Mouse (Mus musculus): ENCODE results near the gene Dusp5. TPM values are rescaled to one million over a fixed set of nuclear protein-coding genes. Genes with fewer than 3 reads are reported as not detected.

Dusp5 gene
- polyA plus RNA-seq (2015; fragmentation: Nextera tagmentation; extraction: Ambion mirVana): 11.0 and 11.1 TPM in 2 replicates

GRCm38 (mm10) chr19:53528752-53529454, at the start of gene Dusp5:
Gene Dusp5 (plus strand): TSS chr19:53529109.
- WGBS: under 1% methylated on average over 84 of the region's 84 CpGs
- Histone ChIP-seq H3K9me3 (replicated peaks) (no peaks in the 10 kb centered on the region), H3K4me1 (peaks cover 56% of the 10 kb centered on the region), H3K4me2 (peak within 1 kb of the TSS; percentile 81), H3K27me3 (peaks cover 17% of the 10 kb centered on the region; the same call in 1 of the 2 replicates), H3K27ac (peak within 1 kb of the TSS; percentile 78), H3K9ac (peak within 1 kb of the TSS; percentile 60), H3K4me3 (replicated peaks) (peak within 1 kb of the TSS; percentile 64), H3K36me3 (no peaks in the 10 kb centered on the region)
- peak; percentile 93 for ATAC-seq (replicated peaks; ENCODE audit: low FRiP score)

DNA sequence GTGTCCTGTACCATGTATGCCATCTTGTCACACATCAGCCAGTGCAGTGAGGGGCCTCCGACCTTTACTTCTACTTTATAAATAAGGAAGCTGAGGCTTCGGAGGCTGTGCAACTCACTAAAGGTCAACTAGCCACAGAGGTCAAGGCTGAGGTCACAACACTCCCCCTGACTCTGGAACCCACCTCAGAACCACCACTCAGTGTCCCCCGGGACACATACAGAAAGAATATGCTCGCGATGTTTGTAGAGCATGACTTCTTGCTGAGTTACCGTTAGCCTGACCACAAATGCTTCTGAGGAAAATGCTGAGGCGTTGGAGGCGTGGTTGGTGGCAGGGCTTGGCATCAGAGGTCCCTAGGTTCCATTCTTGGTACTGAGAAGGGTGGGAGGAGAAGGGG, 49.3 kb upstream of the Dusp5 start:
- ATAC-seq (replicated peaks; ENCODE audit: low FRiP score): no peak
- H3K4me2 ChIP-seq: no peak overlapping the region
- 69% methylated on average over 8 of the region's 8 CpGs for WGBS
- H3K27me3 ChIP-seq: no peaks in the 10 kb centered on the region
- no peaks in the 10 kb centered on the region for H3K9me3 ChIP-seq (replicated peaks)
- H3K4me1 ChIP-seq: 0 out of 2 replicates have a peak, but pooled peaks cover 5% of the 10 kb centered on the region
- no peak overlapping the region for H3K9ac ChIP-seq
- no peaks in the 10 kb centered on the region for H3K36me3 ChIP-seq
- H3K27ac ChIP-seq: no peak overlapping the region
- H3K4me3 ChIP-seq (replicated peaks): no peak overlapping the region

GRCm38 (mm10) chr19:53482093-53482492, 46.8 kb upstream of the Dusp5 start:
- ATAC-seq (replicated peaks; ENCODE audit: low FRiP score): no peak
- no peak overlapping the region for H3K4me2 ChIP-seq
- H3K27ac ChIP-seq: no peak overlapping the region
- H3K4me3 ChIP-seq (replicated peaks): no peak overlapping the region
- no peaks in the 10 kb centered on the region for H3K9me3 ChIP-seq (replicated peaks)
- 0 out of 2 replicates have a peak, but pooled peaks cover 5% of the 10 kb centered on the region for H3K4me1 ChIP-seq
- 73% methylated on average over 6 of the region's 6 CpGs for WGBS
- no peaks in the 10 kb centered on the region for H3K27me3 ChIP-seq
- no peak overlapping the region for H3K9ac ChIP-seq
- no peaks in the 10 kb centered on the region for H3K36me3 ChIP-seq

DNA sequence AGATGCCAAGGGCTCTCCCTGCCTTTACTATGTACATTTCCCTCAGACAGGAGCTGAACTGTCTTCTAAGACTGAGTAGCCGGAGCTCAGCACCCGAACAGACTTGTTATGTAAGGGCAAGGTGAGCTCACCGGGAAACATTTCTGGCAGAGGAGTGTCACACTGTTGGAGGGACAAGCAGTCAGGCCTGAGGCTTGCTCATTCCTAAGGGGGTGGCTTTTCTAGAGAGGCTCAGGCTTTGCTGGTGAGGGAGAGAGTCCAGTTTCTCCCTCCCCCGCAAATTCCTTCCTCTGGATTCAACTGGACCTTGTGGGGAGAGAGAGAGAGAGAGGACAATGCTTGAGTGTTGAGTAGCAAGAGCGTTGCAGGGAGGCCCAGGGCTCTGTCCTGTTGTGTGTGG, 46.4 kb upstream of the Dusp5 start:
- no peak overlapping the region for H3K9ac ChIP-seq
- no peak for ATAC-seq (replicated peaks; ENCODE audit: low FRiP score)
- WGBS: 62% methylated on average over 5 of the region's 5 CpGs

GRCm38 (mm10) chr19:53483984-53484383, 44.9 kb upstream of the Dusp5 start:
- 92% methylated on average over 8 of the region's 8 CpGs for WGBS
- H3K4me2 ChIP-seq: no peak overlapping the region
- no peaks in the 10 kb centered on the region for H3K9me3 ChIP-seq (replicated peaks)
- H3K4me1 ChIP-seq: 0 out of 2 replicates have a peak, but pooled peaks cover 5% of the 10 kb centered on the region
- H3K27me3 ChIP-seq: no peaks in the 10 kb centered on the region
- H3K4me3 ChIP-seq (replicated peaks): no peak overlapping the region
- ATAC-seq (replicated peaks; ENCODE audit: low FRiP score): no peak
- H3K27ac ChIP-seq: no peak overlapping the region
- H3K9ac ChIP-seq: no peak overlapping the region
- no peaks in the 10 kb centered on the region for H3K36me3 ChIP-seq

More for the DNA sequence above, 46.4 kb upstream of the Dusp5 start:
- no peak overlapping the region for H3K4me3 ChIP-seq (replicated peaks)
- H3K9me3 ChIP-seq (replicated peaks): no peaks in the 10 kb centered on the region
- H3K27me3 ChIP-seq: no peaks in the 10 kb centered on the region
- no peak overlapping the region for H3K4me2 ChIP-seq
- no peaks in the 10 kb centered on the region for H3K36me3 ChIP-seq
- H3K27ac ChIP-seq: no peak overlapping the region
- 0 out of 2 replicates have a peak, but pooled peaks cover 5% of the 10 kb centered on the region for H3K4me1 ChIP-seq

DNA sequence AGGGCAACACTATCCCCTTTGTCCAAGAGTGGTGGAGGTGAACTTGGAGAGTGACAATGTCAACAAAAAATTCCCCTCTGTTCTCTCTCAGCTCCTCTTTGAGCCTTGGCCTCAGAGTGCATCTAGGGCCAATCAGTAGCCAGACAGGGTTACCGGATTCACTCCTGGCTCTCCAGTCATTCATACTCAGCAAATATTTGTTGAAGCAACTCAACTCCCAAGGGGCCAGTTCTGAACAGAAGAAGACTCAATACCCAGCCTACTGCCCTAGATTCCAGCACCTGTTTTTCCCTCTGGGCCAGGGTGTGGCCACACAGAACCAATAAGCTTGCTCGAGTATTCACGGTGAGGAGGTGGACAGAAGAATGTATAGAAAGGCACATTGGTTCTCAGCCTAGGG, 44.0 kb upstream of the Dusp5 start:
- no peak overlapping the region for H3K4me3 ChIP-seq (replicated peaks)
- WGBS: 82% methylated on average over 3 of the region's 3 CpGs
- H3K4me2 ChIP-seq: no peak overlapping the region
- ATAC-seq (replicated peaks; ENCODE audit: low FRiP score): no peak
- H3K27ac ChIP-seq: no peak overlapping the region
- no peak overlapping the region for H3K9ac ChIP-seq
- H3K36me3 ChIP-seq: no peaks in the 10 kb centered on the region
- 0 out of 2 replicates have a peak, but pooled peaks cover 8% of the 10 kb centered on the region for H3K4me1 ChIP-seq
- no peaks in the 10 kb centered on the region for H3K27me3 ChIP-seq
- H3K9me3 ChIP-seq (replicated peaks): no peaks in the 10 kb centered on the region

- no peak overlapping the region for H3K4me2 ChIP-seq
- no peak overlapping the region for H3K27ac ChIP-seq
- no peak overlapping the region for H3K9ac ChIP-seq
- H3K4me1 ChIP-seq: 0 out of 2 replicates have a peak, but pooled peaks cover 3% of the 10 kb centered on the region
- H3K4me3 ChIP-seq (replicated peaks): no peak overlapping the region
- no peak for ATAC-seq (replicated peaks; ENCODE audit: low FRiP score)
- WGBS: 79% methylated on average over 12 of the region's 12 CpGs
- H3K9me3 ChIP-seq (replicated peaks): no peaks in the 10 kb centered on the region
- no peaks in the 10 kb centered on the region for H3K36me3 ChIP-seq
- peaks cover 9% of the 10 kb centered on the region; the same call in 1 of the 2 replicates for H3K27me3 ChIP-seq
Measured at GRCm38 (mm10) chr19:53489187-53489586, 39.7 kb upstream of the Dusp5 start.

DNA sequence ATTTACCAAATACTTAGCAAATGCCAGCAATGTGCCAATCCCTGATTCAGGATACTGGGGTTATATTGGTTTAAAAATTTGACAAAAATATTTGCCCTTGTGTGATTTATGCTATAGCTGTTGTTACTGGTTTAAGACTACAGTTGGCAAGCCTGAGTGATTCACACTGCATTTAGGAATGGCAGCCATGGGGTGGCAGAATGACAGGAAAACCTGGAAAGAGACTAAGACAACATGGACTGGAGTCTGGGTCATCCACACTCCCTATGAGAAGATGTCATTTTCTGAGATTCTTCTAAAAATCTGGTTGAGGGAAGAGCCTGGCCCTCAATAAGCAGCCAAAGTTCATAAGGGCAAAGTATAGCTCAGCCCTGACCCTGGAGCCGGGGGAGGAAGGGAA, 39.0 kb upstream of the Dusp5 start:
- Histone ChIP-seq H3K9me3 (replicated peaks) (no peaks in the 10 kb centered on the region), H3K27me3 (peaks cover 10% of the 10 kb centered on the region; the same call in 1 of the 2 replicates), H3K4me1 (0 out of 2 replicates have a peak, but pooled peaks cover 3% of the 10 kb centered on the region), H3K4me2 (no peak overlapping the region), H3K36me3 (no peaks in the 10 kb centered on the region), H3K27ac (no peak overlapping the region), H3K4me3 (replicated peaks) (no peak overlapping the region), H3K9ac (no peak overlapping the region)
- ATAC-seq (replicated peaks; ENCODE audit: low FRiP score): no peak
- 88% methylated on average over 1 of the region's 1 CpGs for WGBS

- ATAC-seq (replicated peaks; ENCODE audit: low FRiP score): no peak
- no peak overlapping the region for H3K4me2 ChIP-seq
- no peaks in the 10 kb centered on the region for H3K36me3 ChIP-seq
- H3K9ac ChIP-seq: no peak overlapping the region
- H3K9me3 ChIP-seq (replicated peaks): no peaks in the 10 kb centered on the region
- no peak overlapping the region for H3K4me3 ChIP-seq (replicated peaks)
- peaks cover 17% of the 10 kb centered on the region; the same call in 1 of the 2 replicates for H3K27me3 ChIP-seq
- no peak overlapping the region for H3K27ac ChIP-seq
- WGBS: 80% methylated on average over 8 of the region's 8 CpGs
- 0 out of 2 replicates have a peak, but pooled peaks cover 3% of the 10 kb centered on the region for H3K4me1 ChIP-seq
Measured at GRCm38 (mm10) chr19:53490898-53491297, 38.0 kb upstream of the Dusp5 start.

DNA sequence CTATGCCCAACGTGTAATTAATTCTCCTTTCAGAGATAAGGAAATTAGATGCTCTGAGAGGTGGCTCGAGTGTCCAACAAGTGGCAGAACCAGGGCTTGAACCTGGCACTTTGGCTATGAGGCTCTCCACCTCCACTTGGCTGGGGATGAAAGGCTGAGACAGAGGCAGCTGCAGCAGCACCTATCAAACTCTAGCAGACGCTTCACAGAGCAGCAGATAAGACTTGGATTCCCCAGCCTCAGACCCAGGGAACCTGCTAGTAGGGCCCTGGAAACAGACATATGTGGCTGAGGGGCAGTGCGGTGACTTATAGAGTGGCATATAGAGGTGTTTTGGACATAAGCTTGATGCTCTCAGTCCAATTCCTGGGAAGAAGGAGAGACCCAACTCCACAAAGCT, 36.4 kb upstream of the Dusp5 start:
- no peaks in the 10 kb centered on the region for H3K36me3 ChIP-seq
- H3K4me2 ChIP-seq: no peak overlapping the region
- 74% methylated on average over 4 of the region's 4 CpGs for WGBS
- H3K27me3 ChIP-seq: peaks cover 17% of the 10 kb centered on the region; the same call in 1 of the 2 replicates
- no peak overlapping the region for H3K27ac ChIP-seq
- H3K4me1 ChIP-seq: 0 out of 2 replicates have a peak, but pooled peaks cover 3% of the 10 kb centered on the region
- H3K9me3 ChIP-seq (replicated peaks): no peaks in the 10 kb centered on the region
- H3K4me3 ChIP-seq (replicated peaks): no peak overlapping the region
- H3K9ac ChIP-seq: no peak overlapping the region
- ATAC-seq (replicated peaks; ENCODE audit: low FRiP score): no peak

DNA sequence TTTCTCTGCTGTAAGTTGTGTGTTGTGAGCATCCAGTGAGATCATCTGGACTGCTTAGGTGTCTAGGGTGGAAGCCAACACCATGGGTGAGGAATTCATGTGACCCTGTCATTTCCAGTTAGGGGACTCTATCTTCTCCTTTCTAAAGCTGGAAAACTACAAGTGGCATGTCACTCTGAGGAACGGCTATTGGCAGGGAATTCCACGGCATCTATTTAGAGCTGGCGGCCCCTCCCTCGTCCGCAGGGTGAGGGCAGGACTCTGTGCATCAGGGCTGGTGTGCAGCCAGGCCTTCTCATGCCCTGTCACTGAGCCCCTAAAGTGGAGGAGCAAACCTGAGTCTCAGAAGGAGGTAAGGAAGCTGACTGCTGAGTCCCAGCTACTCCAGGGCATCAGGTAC, 35.0 kb upstream of the Dusp5 start:
- Histone ChIP-seq H3K4me1 (0 out of 2 replicates have a peak, but pooled peaks cover 3% of the 10 kb centered on the region), H3K9ac (no peak overlapping the region), H3K27me3 (peaks cover 17% of the 10 kb centered on the region; the same call in 1 of the 2 replicates), H3K36me3 (no peaks in the 10 kb centered on the region), H3K4me2 (no peak overlapping the region), H3K9me3 (replicated peaks) (no peaks in the 10 kb centered on the region), H3K27ac (no peak overlapping the region), H3K4me3 (replicated peaks) (no peak overlapping the region)
- WGBS: 68% methylated on average over 5 of the region's 5 CpGs
- no peak for ATAC-seq (replicated peaks; ENCODE audit: low FRiP score)

DNA sequence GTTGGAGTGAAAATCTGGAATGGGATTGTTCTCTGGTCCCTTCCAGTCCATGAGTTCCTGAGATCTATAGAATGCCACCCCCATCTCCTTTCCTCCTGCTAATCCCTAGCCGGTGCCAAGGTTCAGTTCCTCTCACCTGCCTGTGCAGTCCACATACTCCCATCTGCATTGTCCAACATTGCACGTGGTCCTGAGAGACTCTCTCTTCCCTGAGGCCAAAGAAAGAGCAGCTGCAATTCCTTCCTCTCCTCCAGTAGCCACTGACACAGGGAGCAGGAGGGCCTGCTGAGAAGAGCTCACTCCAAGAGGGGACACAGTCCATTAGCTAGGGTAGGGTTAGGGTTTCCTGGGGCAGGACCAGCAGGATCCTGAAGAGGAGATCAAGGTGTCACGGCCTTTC, 31.0 kb upstream of the Dusp5 start:
- Histone ChIP-seq H3K4me1 (peaks cover 8% of the 10 kb centered on the region; the same call in 1 of the 2 replicates), H3K36me3 (no peaks in the 10 kb centered on the region), H3K9ac (no peak overlapping the region), H3K9me3 (replicated peaks) (no peaks in the 10 kb centered on the region), H3K4me2 (no peak overlapping the region), H3K4me3 (replicated peaks) (no peak overlapping the region), H3K27ac (no peak overlapping the region), H3K27me3 (peaks cover 22% of the 10 kb centered on the region; the same call in 1 of the 2 replicates)
- 67% methylated on average over 3 of the region's 3 CpGs for WGBS
- no peak for ATAC-seq (replicated peaks; ENCODE audit: low FRiP score)
